Mouse (Mus musculus) lung, postnatal 0 days (tissue): ENCODE measurements around the gene Cep170b.

Experiments
- CTCF ChIP-seq: IDR thresholded peaks from 2 replicates; pipeline ENCODE4 v1.5.1; 2016; ENCODE audit warnings: antibody characterized with exemption, mild to moderate bottlenecking
- EP300 ChIP-seq: IDR thresholded peaks from 2 replicates; pipeline ENCODE4 v1.6.1; 2016; ENCODE audit warnings: antibody characterized with exemption, mild to moderate bottlenecking, control low read depth

GRCm38 (mm10) chr12:112755900-112756299, 35.6 kb downstream of the Cep170b start:
- TF ChIP-seq CTCF (no peak), EP300 (no peak)
